Mouse (Mus musculus): ENCODE measurements around the gene Smim24.

Gene Smim24

GRCm38 (mm10) chr10:81390678-81390965 is 2.2 kb upstream of the Smim24 start:
- no peak for DNase-seq (ENCODE audit: low read depth, low spot score)

GRCm38 (mm10) chr10:81392270-81392669 is 581 bp upstream of the Smim24 start:
- no peak for DNase-seq (ENCODE audit: low read depth, low spot score)

GRCm38 (mm10) chr10:81393456-81394063 is 709 bp downstream of the Smim24 start:
- no peak for DNase-seq (ENCODE audit: low read depth, low spot score)

GRCm38 (mm10) chr10:81395127-81395526 is 2.3 kb downstream of the Smim24 start:
- DNase-seq (ENCODE audit: low read depth, low spot score), result no peak

- DNase-seq (ENCODE audit: low read depth, low spot score), result no peak
Measured at GRCm38 (mm10) chr10:81395865-81396264, 3.0 kb downstream of the Smim24 start.

GRCm38 (mm10) chr10:81396749-81397148 is 3.9 kb downstream of the Smim24 start:
- DNase-seq (ENCODE audit: low read depth, low spot score), result no peak

GRCm38 (mm10) chr10:81399296-81399695 is 6.4 kb downstream of the Smim24 start:
- DNase-seq (ENCODE audit: low read depth, low spot score), result no peak

- DNase-seq (ENCODE audit: low read depth, low spot score), result no peak
Measured at GRCm38 (mm10) chr10:81399798-81400308, 7.0 kb downstream of the Smim24 start.

GRCm38 (mm10) chr10:81400371-81401204 is 7.7 kb downstream of the Smim24 start:
- DNase-seq (ENCODE audit: low read depth, low spot score), result no peak

- DNase-seq (ENCODE audit: low read depth, low spot score), result no peak
Measured at GRCm38 (mm10) chr10:81401205-81401520, 8.3 kb downstream of the Smim24 start.

GRCm38 (mm10) chr10:81401521-81402226 is 8.8 kb downstream of the Smim24 start:
- DNase-seq (ENCODE audit: low read depth, low spot score), result no peak

- DNase-seq (ENCODE audit: low read depth, low spot score), result no peak
Measured at GRCm38 (mm10) chr10:81402227-81402765, 9.4 kb downstream of the Smim24 start.

- no peak for DNase-seq (ENCODE audit: low read depth, low spot score)
Measured at GRCm38 (mm10) chr10:81403511-81403910, 10.7 kb downstream of the Smim24 start.

- no peak for DNase-seq (ENCODE audit: low read depth, low spot score)
Measured at GRCm38 (mm10) chr10:81404082-81404481, 11.2 kb downstream of the Smim24 start.

GRCm38 (mm10) chr10:81404720-81405119 is 11.9 kb downstream of the Smim24 start:
- DNase-seq (ENCODE audit: low read depth, low spot score), result no peak

GRCm38 (mm10) chr10:81405588-81406201 is 12.8 kb downstream of the Smim24 start:
- DNase-seq (ENCODE audit: low read depth, low spot score), result no peak

- DNase-seq (ENCODE audit: low read depth, low spot score), result no peak
Measured at GRCm38 (mm10) chr10:81406504-81407440, 13.9 kb downstream of the Smim24 start.

GRCm38 (mm10) chr10:81407539-81408423 is 14.9 kb downstream of the Smim24 start:
- no peak for DNase-seq (ENCODE audit: low read depth, low spot score)

GRCm38 (mm10) chr10:81408424-81408729 is 15.5 kb downstream of the Smim24 start:
- DNase-seq (ENCODE audit: low read depth, low spot score), result no peak

GRCm38 (mm10) chr10:81408871-81409291 is 16.0 kb downstream of the Smim24 start:
- no peak for DNase-seq (ENCODE audit: low read depth, low spot score)

All from telencephalon, adult 2 months (tissue).